Mouse (Mus musculus) frontal cortex, postnatal 36 days (tissue): ENCODE measurements around the gene Rcc1.
A peak's percentile ranks its signal among the peaks of the same experiment; 100 is the strongest.

Experiments
- DNase-seq, 2 experiments: peaks; one replicate each; pipeline ENCODE4 v3.0.0; 2022; ENCODE audit warnings: low spot score in 2 of 2

Gene Rcc1

DNA sequence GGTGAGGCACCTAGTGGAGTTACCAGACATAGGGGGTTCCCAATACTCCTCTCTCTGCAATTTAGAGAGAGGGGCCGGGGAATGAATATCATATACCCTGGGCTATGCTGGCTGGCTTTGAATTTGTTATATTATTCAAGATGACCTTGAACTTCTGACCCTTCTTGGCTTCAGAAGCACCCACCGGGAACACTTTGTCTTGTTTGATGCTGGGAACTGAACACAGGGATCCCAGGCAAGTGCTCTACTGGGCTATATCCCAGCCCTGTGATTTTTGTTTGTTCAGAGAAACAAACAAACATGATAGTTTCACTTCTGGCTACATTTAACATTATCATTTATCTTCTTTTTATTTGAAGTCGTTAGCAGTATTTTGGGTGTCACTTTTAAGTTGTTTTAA lies 2.0 kb upstream of the Rcc1 start:
- no peak for DNase-seq

- DNase-seq = no peak
Measured at GRCm38 (mm10) chr4:132354571-132354970, 1.2 kb upstream of the Rcc1 start.

DNA sequence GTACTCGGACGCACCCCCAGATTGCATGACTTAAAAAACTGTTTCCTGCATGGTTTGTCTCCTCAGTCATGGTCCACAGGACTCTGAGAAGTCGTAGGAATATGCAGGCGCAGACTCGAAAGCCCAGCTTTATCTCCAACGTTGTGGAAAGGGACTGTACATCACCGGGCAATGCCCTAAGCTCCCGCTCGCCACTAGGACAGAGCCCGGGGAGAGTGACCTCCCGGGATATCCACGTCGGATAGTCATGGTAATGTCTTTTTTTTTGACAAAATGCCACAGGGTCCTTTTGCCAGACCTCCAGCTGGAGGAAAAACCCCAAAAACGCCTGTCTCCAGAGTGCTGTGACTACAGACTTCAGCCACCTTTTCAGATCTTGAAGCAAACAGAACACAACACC lies 666 bp downstream of the Rcc1 start:
- DNase-seq = no peak

DNA sequence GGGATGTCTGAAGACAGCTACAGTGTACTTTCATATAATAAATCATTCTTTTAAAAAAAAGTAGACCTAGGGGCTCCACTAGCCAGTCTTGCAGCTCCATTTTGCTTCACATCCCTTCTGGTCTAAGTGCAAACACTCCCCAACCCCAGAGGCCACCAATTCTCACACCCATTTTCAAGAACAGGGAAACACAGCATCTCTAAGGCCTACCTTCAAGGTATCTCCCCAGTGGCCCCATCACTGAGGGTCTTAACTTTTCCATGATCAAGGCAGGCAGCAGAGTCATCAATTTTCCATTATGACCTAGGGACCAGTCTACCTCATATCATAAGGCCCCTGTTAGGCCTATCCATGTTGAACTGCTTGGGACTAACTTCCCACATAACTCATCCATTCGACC lies 2.0 kb downstream of the Rcc1 start:
- no peak for DNase-seq

GRCm38 (mm10) chr4:132350854-132351253 lies 2.6 kb downstream of the Rcc1 start:
- DNase-seq = no peak

GRCm38 (mm10) chr4:132350123-132350740 lies 3.2 kb downstream of the Rcc1 start:
- no peak for DNase-seq

- DNase-seq = no peak
Measured at GRCm38 (mm10) chr4:132349495-132350122, 3.8 kb downstream of the Rcc1 start.

GRCm38 (mm10) chr4:132346661-132347060 lies 6.7 kb downstream of the Rcc1 start:
- DNase-seq = no peak

- no peak for DNase-seq
Measured at GRCm38 (mm10) chr4:132346261-132346660, 7.1 kb downstream of the Rcc1 start.

- no peak for DNase-seq
Measured at GRCm38 (mm10) chr4:132345843-132346212, 7.6 kb downstream of the Rcc1 start.

GRCm38 (mm10) chr4:132345135-132345842 lies 8.1 kb downstream of the Rcc1 start:
- DNase-seq = peak; percentile 92 to 97

GRCm38 (mm10) chr4:132344403-132345134 lies 8.8 kb downstream of the Rcc1 start:
- no peak for DNase-seq

- no peak for DNase-seq
Measured at GRCm38 (mm10) chr4:132341451-132341850, 12.0 kb downstream of the Rcc1 start.

DNA sequence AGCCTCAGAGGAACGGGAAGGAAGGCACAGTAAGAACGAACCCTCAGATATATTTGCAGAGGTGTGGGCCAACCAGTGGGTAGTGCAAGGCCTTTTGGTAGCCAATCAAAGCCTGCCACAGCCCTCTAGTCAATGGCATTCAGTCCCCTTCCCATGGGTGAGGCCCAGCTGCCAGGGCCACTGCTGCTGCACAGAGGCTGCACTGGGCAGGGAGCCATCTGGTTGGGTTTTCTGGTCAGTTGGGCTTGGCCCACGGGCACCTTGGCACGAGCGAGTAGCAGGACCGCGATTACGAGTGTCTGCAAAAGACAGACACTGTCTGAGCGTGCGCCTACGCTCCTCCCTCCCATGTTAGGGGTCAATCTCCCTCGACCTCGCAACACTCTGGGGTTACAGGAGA lies 14.5 kb downstream of the Rcc1 start:
- DNase-seq = no peak

- DNase-seq = no peak
Measured at GRCm38 (mm10) chr4:132332880-132333279, 20.5 kb downstream of the Rcc1 start.

DNA sequence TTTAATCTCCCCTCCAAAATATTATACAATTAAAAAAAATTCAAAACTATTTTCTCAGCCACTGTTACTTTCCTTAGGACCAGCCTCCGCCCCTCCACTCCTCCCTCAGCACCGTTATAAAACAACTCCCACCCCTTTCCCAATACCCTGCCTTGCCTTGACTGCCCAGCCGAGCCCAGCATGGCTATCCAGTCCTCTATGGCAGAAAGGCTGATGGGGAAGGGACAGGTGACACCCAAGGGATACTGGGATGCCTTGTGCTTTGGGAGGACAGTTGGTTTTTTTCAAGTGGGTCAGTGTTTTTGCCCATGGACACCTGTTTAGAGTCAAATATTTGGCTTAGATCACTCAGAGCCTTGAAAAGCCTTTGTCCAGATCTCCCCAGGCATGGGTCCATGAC lies 21.4 kb downstream of the Rcc1 start:
- DNase-seq = no peak

- DNase-seq = no peak
Measured at GRCm38 (mm10) chr4:132329835-132330354, 23.5 kb downstream of the Rcc1 start.

GRCm38 (mm10) chr4:132329115-132329834 lies 24.1 kb downstream of the Rcc1 start, which contains the start of gene Trnau1ap:
TSS of gene Trnau1ap (minus strand) at chr4:132329538.
- peak; percentile 78 to 79 for DNase-seq

DNA sequence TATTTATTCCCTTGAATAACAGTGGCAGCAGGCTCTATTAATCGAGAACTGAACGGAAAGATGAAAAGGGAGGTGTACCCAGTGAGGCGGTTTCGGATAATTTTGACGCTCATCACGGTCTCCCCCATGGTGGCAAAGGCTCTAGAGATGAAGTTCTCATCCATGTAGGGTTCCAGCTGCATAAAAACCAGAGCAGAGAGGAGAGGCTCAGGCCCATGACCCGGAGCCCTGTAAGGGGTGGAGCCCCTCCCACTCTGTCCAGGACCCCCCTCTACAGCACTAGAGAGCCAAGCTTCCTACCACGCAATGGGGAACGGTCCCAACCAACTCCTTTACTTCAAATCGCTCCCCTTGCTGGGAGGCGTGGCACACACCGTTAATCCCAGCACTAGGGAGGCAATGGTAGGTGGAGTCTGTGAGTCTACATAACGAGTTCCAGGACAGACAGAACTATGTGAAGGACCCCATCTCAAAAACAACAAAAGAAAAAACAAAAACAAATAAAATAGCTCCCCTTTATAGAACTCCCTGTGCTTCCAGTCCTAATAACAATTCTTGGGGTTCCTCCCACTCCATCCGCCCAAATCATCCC lies 24.9 kb downstream of the Rcc1 start:
- DNase-seq = no peak

- no peak for DNase-seq
Measured at GRCm38 (mm10) chr4:132326481-132326880, 26.9 kb downstream of the Rcc1 start.

DNA sequence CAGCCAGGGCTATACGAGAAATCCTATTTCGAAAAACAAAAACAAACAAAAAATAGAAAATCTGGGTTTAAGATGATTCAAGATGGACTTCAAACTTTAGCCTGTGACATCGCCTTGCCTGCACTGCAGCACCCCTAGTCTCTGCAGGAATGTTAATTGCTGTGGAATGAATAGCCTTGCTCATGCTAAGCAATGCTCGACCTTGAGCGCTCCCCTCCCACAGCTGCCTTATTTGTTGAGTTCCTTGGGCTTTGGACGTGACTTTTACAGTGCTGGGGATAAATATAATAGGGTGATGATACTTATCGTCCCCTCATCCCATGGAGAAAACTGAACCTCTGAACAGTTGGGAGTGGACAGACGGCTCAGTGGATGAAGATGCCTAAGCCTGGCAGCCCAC lies 37.7 kb downstream of the Rcc1 start:
- no peak for DNase-seq
